Mouse (Mus musculus) lung, postnatal 0 days (tissue): ENCODE results near the gene Olfr373.

Source experiments
- CTCF ChIP-seq: IDR thresholded peaks from 2 replicates; pipeline ENCODE4 v1.5.1; 2016; ENCODE audit warnings: antibody characterized with exemption, mild to moderate bottlenecking
- EP300 ChIP-seq: IDR thresholded peaks from 2 replicates; pipeline ENCODE4 v1.6.1; 2016; ENCODE audit warnings: antibody characterized with exemption, mild to moderate bottlenecking, control low read depth

GRCm38 (mm10) chr8:72133507-72133906, 50.5 kb downstream of the Olfr373 start:
- TF ChIP-seq CTCF (no peak), EP300 (no peak)
